16 mouse cellular contexts compared by ENCODE assay signal in the genomic region with DNA sequence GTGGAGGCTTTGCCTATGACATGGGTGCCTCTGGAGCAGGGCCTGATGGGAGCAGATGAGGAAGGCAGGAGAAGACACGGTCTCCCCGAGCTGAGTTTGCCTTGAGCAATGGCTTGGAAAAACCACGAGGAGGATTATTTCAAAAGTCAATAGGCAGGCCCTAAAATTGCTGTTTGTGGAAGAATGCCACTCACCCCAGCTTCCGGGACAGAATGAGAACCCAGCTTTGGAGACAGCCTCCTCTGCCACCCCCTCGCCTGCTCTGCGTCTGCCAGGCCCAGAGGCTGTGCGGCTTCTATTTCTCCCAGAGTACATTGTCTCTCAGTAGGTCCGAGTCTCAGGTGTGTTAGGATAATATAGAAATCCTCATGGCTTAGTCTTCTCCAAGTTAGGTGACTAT.
DNase-seq lines count a peak whose midpoint lies in the region; ATAC-seq lines count a peak whose summit lies in the region.
"Had no signal": no experiment of that assay in that cellular context is flagged by ENCODE, and none has a peak within 500 bp of the region (broad histone marks: within the 10 kb centered on the region; RNA-seq: fewer than 3 reads in every experiment).

No protein-coding gene starts in this region.

- ATAC-seq in hindbrain, embryonic 13.5 days (ENCODE audit: low FRiP score) = no peak
- ATAC-seq: midbrain, embryonic 16.5 days had no signal

- H3K27me3 ChIP-seq in hindbrain, embryonic 13.5 days = no peaks in the 10 kb centered on the region
- H3K27me3 ChIP-seq: hindbrain, embryonic 12.5 days; neural tube, embryonic 12.5 days had no signal

- peaks cover 17% of the 10 kb centered on the region for H3K4me1 ChIP-seq in hindbrain, embryonic 13.5 days (replicated peaks)

- H3K4me3 ChIP-seq in hindbrain, embryonic 13.5 days = no peak overlapping the region
- H3K4me3 ChIP-seq: heart, embryonic 15.5 days; hindbrain, embryonic 12.5 days; neural tube, embryonic 12.5 days had no signal

- no peak overlapping the region for H3K9ac ChIP-seq in hindbrain, embryonic 13.5 days
- H3K9ac ChIP-seq: forebrain, postnatal 0 days; heart, embryonic 15.5 days; hindbrain, embryonic 12.5 days; neural tube, embryonic 12.5 days had no signal

- peak; percentile 26 to 40 for DNase-seq in cerebellum, adult 18-20 months
- DNase-seq in cerebellum, postnatal 10 days = no peak
- peak; percentile 82 for DNase-seq in right cerebral cortex, adult 18-20 months
- DNase-seq in right cerebral cortex, postnatal 10 days (ENCODE audit: low spot score in 2 of 2) = no peak
- peak; percentile 49 to 64 for DNase-seq in layer of hippocampus, postnatal 14 days (ENCODE audit: low spot score in 2 of 2)
- DNase-seq in right cerebral cortex, postnatal 36 days (ENCODE audit: low spot score in 2 of 2) = peak; percentile 52 to 77
- no peak for DNase-seq in urinary bladder, postnatal 36 days (ENCODE audit: low spot score in 2 of 2)
- DNase-seq: forebrain, postnatal 0 days; kidney, adult 2 months; liver; lung, adult 2 months had no signal

- WGBS in hindbrain, embryonic 13.5 days = 87% methylated on average over 8 of the region's 8 CpGs

- no peak overlapping the region for H3K27ac ChIP-seq in hindbrain, embryonic 13.5 days
- H3K27ac ChIP-seq: heart, embryonic 15.5 days; hindbrain, embryonic 12.5 days; neural tube, embryonic 12.5 days had no signal

- H3K36me3 ChIP-seq in hindbrain, embryonic 13.5 days = no peaks in the 10 kb centered on the region
- H3K36me3 ChIP-seq: heart, embryonic 15.5 days; hindbrain, embryonic 12.5 days; neural tube, embryonic 12.5 days had no signal

- H3K4me2 ChIP-seq in hindbrain, embryonic 13.5 days = no peak overlapping the region

- H3K9me3 ChIP-seq in hindbrain, embryonic 13.5 days = no peaks in the 10 kb centered on the region
- H3K9me3 ChIP-seq: heart, embryonic 15.5 days; hindbrain, embryonic 12.5 days; neural tube, embryonic 12.5 days had no signal

Comparison
In these comparisons a context has a peak if more than half of its experiments do, and no peak if none do; other contexts are left out.
1. DNase-seq: peak in cerebellum, adult 18-20 months (2 of 2), right cerebral cortex, adult 18-20 months (single experiment), layer of hippocampus, postnatal 14 days (2 of 2) and right cerebral cortex, postnatal 36 days (2 of 2); none in cerebellum, postnatal 10 days (0 of 2), right cerebral cortex, postnatal 10 days (0 of 2) and urinary bladder, postnatal 36 days (0 of 2).